Mouse (Mus musculus) central nervous system, embryonic 18 days (tissue): ENCODE results near the gene Il13ra1. TPM values are rescaled to one million over a fixed set of nuclear protein-coding genes. Genes with fewer than 3 reads are reported as not detected.

ENCODE experiments used
- polyA plus RNA-seq: library from polyadenylated mRNA; depleted of rRNA; stranded (reverse); fragments of >200 nt; gene quantifications from 2 replicates; pipeline ENCODE4 v1.2.3, GENCODE M21; 2012; rRNA removed

Gene Il13ra1
- polyA plus RNA-seq = 4.6 and 4.7 TPM in 2 replicates

DNA sequence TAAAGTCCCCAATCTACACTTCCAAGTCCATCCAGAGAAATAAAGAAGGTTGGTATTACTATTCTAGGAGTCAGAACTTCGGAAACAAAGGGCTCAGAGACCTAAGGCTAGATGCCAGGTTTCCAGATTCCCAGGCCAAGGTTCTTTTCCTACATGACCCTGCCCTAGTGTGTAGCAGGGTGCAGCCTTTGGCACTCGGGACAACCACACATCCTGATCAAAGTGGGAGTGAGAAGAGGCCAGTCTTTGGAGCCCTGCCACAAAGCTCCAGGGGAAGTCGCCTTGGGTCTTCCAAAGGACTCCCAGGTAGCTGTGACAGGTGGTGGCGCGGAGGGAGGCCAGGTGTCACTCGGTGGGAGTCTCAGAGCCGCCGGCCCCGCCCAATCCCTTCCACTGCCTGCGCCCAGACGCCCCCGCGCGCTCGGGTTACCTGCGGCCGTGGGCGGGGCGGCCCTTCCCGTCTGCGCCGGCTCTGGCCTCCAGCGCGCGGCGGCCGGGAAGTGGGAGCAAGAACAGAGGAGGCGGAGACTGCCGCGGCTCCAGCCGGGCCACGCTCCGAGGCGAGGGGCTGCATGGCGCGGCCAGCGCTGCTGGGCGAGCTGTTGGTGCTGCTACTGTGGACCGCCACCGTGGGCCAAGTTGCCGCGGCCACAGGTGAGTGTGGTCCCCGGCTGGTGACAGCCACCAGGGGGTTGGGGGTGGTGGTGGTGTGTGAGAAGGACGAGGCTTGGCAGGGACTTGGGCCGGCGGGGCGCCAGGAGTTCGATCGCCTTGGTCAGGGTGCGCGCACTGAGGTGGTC is at the start of gene Il13ra1:
Gene Il13ra1, plus strand, starts transcription at position 489 of the 800 bp plus-strand sequence.

DNA sequence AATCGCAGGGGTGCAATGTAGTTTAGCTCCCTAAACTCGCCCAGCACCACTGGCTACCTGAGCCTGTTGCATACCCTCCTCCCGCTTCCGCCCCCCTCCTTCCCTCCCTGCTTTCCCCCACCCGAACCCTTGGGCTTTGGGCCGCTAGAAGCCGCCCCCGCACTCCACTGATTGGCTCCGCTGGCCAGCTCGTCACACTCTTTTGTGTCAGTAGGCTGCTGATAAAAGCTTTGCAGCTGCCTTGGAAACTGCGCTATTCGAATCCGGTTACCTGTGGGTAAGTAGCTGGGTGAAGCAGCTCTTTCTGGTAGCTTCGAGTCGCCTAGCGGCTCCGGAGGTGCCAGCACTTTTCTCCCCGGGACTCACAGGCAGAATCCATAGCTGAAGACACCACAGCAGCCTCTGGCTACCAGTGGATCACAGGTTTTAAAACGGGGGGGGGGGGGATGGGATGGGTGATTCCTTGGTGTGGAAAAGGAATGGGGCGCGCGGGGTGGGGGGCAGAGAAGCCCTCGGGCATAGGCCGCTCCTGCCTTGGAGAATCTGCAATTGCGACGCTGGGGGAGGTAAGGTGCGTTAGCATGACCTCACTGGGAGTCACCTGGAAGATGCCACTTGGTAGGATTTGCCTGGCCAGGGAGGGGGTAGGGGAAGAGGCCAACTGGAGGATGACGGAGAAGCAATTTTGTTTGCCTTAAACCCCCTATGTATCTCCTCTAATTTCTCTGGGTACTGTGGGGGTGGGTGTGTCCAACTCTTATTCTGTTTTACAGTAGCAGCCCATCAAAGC is 84.0 kb downstream of the Il13ra1 start, which contains the start of gene Zcchc12:
Gene Zcchc12, plus strand, starts transcription at position 169 of the 790 bp plus-strand sequence.

Other genes starting within 250 kb of the Il13ra1 start
- gene Dock11, start 223.3 kb upstream of the Il13ra1 start, polyA plus RNA-seq = 21.9 and 23.1 TPM in 2 replicates
- 274 and 296 TPM in 2 replicates for gene Zcchc12, start 83.8 kb downstream of the Il13ra1 start, polyA plus RNA-seq
- gene Lonrf3, start 216.2 kb downstream of the Il13ra1 start, polyA plus RNA-seq = 1.4 and 1.6 TPM in 2 replicates